Mouse (Mus musculus): ENCODE results near the gene Cldn5. TPM values are rescaled to one million over a fixed set of nuclear protein-coding genes. Genes with fewer than 3 reads are reported as not detected.

The Cldn5 gene
- polyA plus RNA-seq, 1 experiment from 2014 or later, result 21.4 TPM

- no peak overlapping the region for H3K27ac ChIP-seq
- H3K4me3 ChIP-seq, result no peak overlapping the region
- WGBS, result 87% methylated on average over 5 of the region's 5 CpGs
- peaks cover 93% of the 10 kb centered on the region for H3K36me3 ChIP-seq
- no peaks in the 10 kb centered on the region for H3K27me3 ChIP-seq (ENCODE audit: low read depth, poor library complexity, severe bottlenecking)
- H3K9me3 ChIP-seq (replicated peaks), result no peaks in the 10 kb centered on the region
- DNase-seq (ENCODE audit: low spot score), result no peak
- no peaks in the 10 kb centered on the region for H3K4me1 ChIP-seq
Measured at GRCm38 (mm10) chr16:18798151-18798550, 21.5 kb downstream of the Cldn5 start.

- Histone ChIP-seq H3K27me3 (ENCODE audit: low read depth, poor library complexity, severe bottlenecking) (no peaks in the 10 kb centered on the region), H3K4me1 (no peaks in the 10 kb centered on the region), H3K27ac (no peak overlapping the region), H3K4me3 (no peak overlapping the region), H3K36me3 (peaks cover 91% of the 10 kb centered on the region), H3K9me3 (replicated peaks) (no peaks in the 10 kb centered on the region)
- DNase-seq (ENCODE audit: low spot score), result no peak
- WGBS, result 89% methylated on average over 2 of the region's 2 CpGs
Measured at GRCm38 (mm10) chr16:18798841-18799240, 22.2 kb downstream of the Cldn5 start.

- Histone ChIP-seq H3K36me3 (peaks cover 86% of the 10 kb centered on the region), H3K27me3 (ENCODE audit: low read depth, poor library complexity, severe bottlenecking) (no peaks in the 10 kb centered on the region), H3K27ac (no peak overlapping the region), H3K4me1 (peaks cover 6% of the 10 kb centered on the region), H3K4me3 (no peak overlapping the region), H3K9me3 (replicated peaks) (no peaks in the 10 kb centered on the region)
- no peak for DNase-seq (ENCODE audit: low spot score)
- 96% methylated on average over 2 of the region's 2 CpGs for WGBS
Measured at GRCm38 (mm10) chr16:18805746-18806145, 29.1 kb downstream of the Cldn5 start.

- no peak for DNase-seq (ENCODE audit: low spot score)
- H3K27me3 ChIP-seq (ENCODE audit: low read depth, poor library complexity, severe bottlenecking), result no peaks in the 10 kb centered on the region
- H3K9me3 ChIP-seq (replicated peaks), result no peaks in the 10 kb centered on the region
- H3K4me3 ChIP-seq, result no peak overlapping the region
- no peak overlapping the region for H3K27ac ChIP-seq
- 96% methylated on average over 5 of the region's 5 CpGs for WGBS
- peaks cover 63% of the 10 kb centered on the region for H3K36me3 ChIP-seq
- peaks cover 19% of the 10 kb centered on the region for H3K4me1 ChIP-seq
Measured at GRCm38 (mm10) chr16:18809001-18809400, 32.4 kb downstream of the Cldn5 start.

- no peak for DNase-seq (ENCODE audit: low spot score)
- 8% methylated on average over 5 of the region's 5 CpGs for WGBS
- Histone ChIP-seq H3K9me3 (replicated peaks) (no peaks in the 10 kb centered on the region), H3K4me1 (peaks cover 19% of the 10 kb centered on the region), H3K36me3 (peaks cover 63% of the 10 kb centered on the region), H3K27me3 (ENCODE audit: low read depth, poor library complexity, severe bottlenecking) (no peaks in the 10 kb centered on the region), H3K27ac (peak overlapping the region; percentile 91), H3K4me3 (peak overlapping the region; percentile 89)
Measured at GRCm38 (mm10) chr16:18811032-18811431, 34.4 kb downstream of the Cldn5 start.

- peak within 1 kb of the TSS; percentile 91 for H3K27ac ChIP-seq
- DNase-seq (ENCODE audit: low spot score), result peak; percentile 90
- under 1% methylated on average over 42 of the region's 42 CpGs for WGBS
Measured at GRCm38 (mm10) chr16:18811468-18812384, 35.1 kb downstream of the Cldn5 start, which contains the start of the genes Ufd1 and Cdc45. Gene Ufd1, plus strand, starts transcription at chr16:18811779. Gene Cdc45, minus strand, starts transcription at chr16:18811987.

GRCm38 (mm10) chr16:18812385-18812910 is 35.8 kb downstream of the Cldn5 start:
- H3K4me3 ChIP-seq, result peak overlapping the region; percentile 89
- H3K4me1 ChIP-seq, result peaks cover 19% of the 10 kb centered on the region
- H3K27me3 ChIP-seq (ENCODE audit: low read depth, poor library complexity, severe bottlenecking), result no peaks in the 10 kb centered on the region
- no peaks in the 10 kb centered on the region for H3K9me3 ChIP-seq (replicated peaks)
- WGBS, result 2% methylated on average over 31 of the region's 31 CpGs
- H3K27ac ChIP-seq, result peak overlapping the region; percentile 91
- H3K36me3 ChIP-seq, result peaks cover 63% of the 10 kb centered on the region
- no peak for DNase-seq (ENCODE audit: low spot score)

More at GRCm38 (mm10) chr16:18811468-18812384, 35.1 kb downstream of the Cldn5 start, which contains the start of the genes Ufd1 and Cdc45:
- Histone ChIP-seq H3K4me3 (peak within 1 kb of the TSS; percentile 89), H3K4me1 (peaks cover 19% of the 10 kb centered on the region), H3K27me3 (ENCODE audit: low read depth, poor library complexity, severe bottlenecking) (no peaks in the 10 kb centered on the region), H3K36me3 (peaks cover 63% of the 10 kb centered on the region), H3K9me3 (replicated peaks) (no peaks in the 10 kb centered on the region)

GRCm38 (mm10) chr16:18822356-18822755 is 45.7 kb downstream of the Cldn5 start:
- no peak overlapping the region for H3K4me3 ChIP-seq
- H3K27me3 ChIP-seq (ENCODE audit: low read depth, poor library complexity, severe bottlenecking), result no peaks in the 10 kb centered on the region
- WGBS, result 93% methylated on average over 1 of the region's 1 CpGs
- no peaks in the 10 kb centered on the region for H3K4me1 ChIP-seq
- peaks cover 100% of the 10 kb centered on the region for H3K36me3 ChIP-seq
- no peak overlapping the region for H3K27ac ChIP-seq
- no peaks in the 10 kb centered on the region for H3K9me3 ChIP-seq (replicated peaks)
- no peak for DNase-seq (ENCODE audit: low spot score)

- 88% methylated on average over 4 of the region's 4 CpGs for WGBS
- no peak overlapping the region for H3K27ac ChIP-seq
- peaks cover 100% of the 10 kb centered on the region for H3K36me3 ChIP-seq
- H3K27me3 ChIP-seq (ENCODE audit: low read depth, poor library complexity, severe bottlenecking), result no peaks in the 10 kb centered on the region
- H3K4me1 ChIP-seq, result no peaks in the 10 kb centered on the region
- no peaks in the 10 kb centered on the region for H3K9me3 ChIP-seq (replicated peaks)
- DNase-seq (ENCODE audit: low spot score), result no peak
- H3K4me3 ChIP-seq, result no peak overlapping the region
Measured at GRCm38 (mm10) chr16:18822925-18823324, 46.3 kb downstream of the Cldn5 start.

Other genes with a start within 250 kb of the Cldn5 start
- 1.1 and 1.7 TPM in 2 replicates for gene Tbx1, start 186.2 kb upstream of the Cldn5 start, polyA plus RNA-seq (2016; fragmentation: Nextera tagmentation; extraction: Ambion mirVana)
- gene Gp1bb, start 154.4 kb upstream of the Cldn5 start, polyA plus RNA-seq (2016; fragmentation: Nextera tagmentation; extraction: Ambion mirVana), result 1.8 and 2.8 TPM in 2 replicates
- 2.3 and 4.7 TPM in 2 replicates for gene Gm49601, start 150.4 kb upstream of the Cldn5 start, polyA plus RNA-seq (2016; fragmentation: Nextera tagmentation; extraction: Ambion mirVana)
- 19.4 and 29.1 TPM in 2 replicates for gene Sept5, start 146.9 kb upstream of the Cldn5 start, polyA plus RNA-seq (2016; fragmentation: Nextera tagmentation; extraction: Ambion mirVana)
- gene Ufd1, start 34.9 kb downstream of the Cldn5 start, polyA plus RNA-seq (2016; fragmentation: Nextera tagmentation; extraction: Ambion mirVana), result 99.3 and 118 TPM in 2 replicates
- gene Cdc45, start 35.1 kb downstream of the Cldn5 start, polyA plus RNA-seq (2016; fragmentation: Nextera tagmentation; extraction: Ambion mirVana), result 82.9 and 88.0 TPM in 2 replicates
- 35.9 and 39.8 TPM in 2 replicates for gene 2510002D24Rik, start 59.7 kb downstream of the Cldn5 start, polyA plus RNA-seq (2016; fragmentation: Nextera tagmentation; extraction: Ambion mirVana)
- not detected in 2 replicates for gene Gm28539, start 59.7 kb downstream of the Cldn5 start, polyA plus RNA-seq (2016; fragmentation: Nextera tagmentation; extraction: Ambion mirVana)
- gene Mrpl40, start 100.0 kb downstream of the Cldn5 start, polyA plus RNA-seq (2016; fragmentation: Nextera tagmentation; extraction: Ambion mirVana), result 129 and 146 TPM in 2 replicates
- 23.3 and 25.6 TPM in 2 replicates for gene Hira, start 100.2 kb downstream of the Cldn5 start, polyA plus RNA-seq (2016; fragmentation: Nextera tagmentation; extraction: Ambion mirVana)